Mouse (Mus musculus): ENCODE results near the gene Trim69.

- TF ChIP-seq CTCF (IDR thresholded peaks at IDR 0.05; ENCODE audit: control insufficient read depth, insufficient read depth, insufficient read length) (no peak), MYOD1 (IDR thresholded peaks at IDR 0.05; ENCODE audit: control insufficient read depth, insufficient read length, low read depth) (no peak), USF1 (IDR thresholded peaks at IDR 0.05; ENCODE audit: low read depth) (no peak), MYOG (IDR thresholded peaks at IDR 0.05; ENCODE audit: control insufficient read depth, extremely low read depth, insufficient read length) (no peak), MAX (IDR thresholded peaks at IDR 0.05) (no peak), CEBPB (IDR thresholded peaks at IDR 0.05; ENCODE audit: low read depth) (no peak)
These were observed 31.3 kb downstream of the Trim69 start for GRCm38 (mm10) chr2:122191849-122192248.
